Mouse (Mus musculus) ovary, adult 18-20 months (tissue): ENCODE measurements at regions not wholly inside any gene's neighbourhood (a gene's known extent, or its start where the extent isn't known, plus 50 kb on each side); places are given as distances from the start of the nearest gene placed in this dataset.

Source experiments
- DNase-seq: peaks from one replicate; pipeline ENCODE4 v3.0.0; 2022; ENCODE audit warnings: low spot score, mixed read lengths

DNA sequence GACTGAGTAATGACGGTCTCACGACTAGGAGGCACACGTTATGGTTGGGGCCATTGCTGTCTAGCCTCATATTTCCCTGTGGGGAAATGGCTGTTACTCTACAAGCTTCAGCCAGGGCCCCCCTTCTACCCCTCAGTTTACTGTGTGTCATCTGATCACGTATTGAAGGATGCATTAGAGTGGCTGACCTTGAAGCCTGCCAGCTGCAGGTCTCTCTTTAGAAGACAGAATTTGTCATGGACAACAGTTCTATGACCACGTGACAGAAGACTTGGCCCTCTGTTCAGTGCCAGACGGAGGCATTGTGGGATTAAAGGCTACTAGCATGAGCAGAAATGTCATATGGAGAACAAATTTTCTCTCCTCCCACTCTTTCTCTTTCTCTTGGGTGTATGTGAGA is 115.6 kb downstream of the Gas1 start:
- DNase-seq = no peak

DNA sequence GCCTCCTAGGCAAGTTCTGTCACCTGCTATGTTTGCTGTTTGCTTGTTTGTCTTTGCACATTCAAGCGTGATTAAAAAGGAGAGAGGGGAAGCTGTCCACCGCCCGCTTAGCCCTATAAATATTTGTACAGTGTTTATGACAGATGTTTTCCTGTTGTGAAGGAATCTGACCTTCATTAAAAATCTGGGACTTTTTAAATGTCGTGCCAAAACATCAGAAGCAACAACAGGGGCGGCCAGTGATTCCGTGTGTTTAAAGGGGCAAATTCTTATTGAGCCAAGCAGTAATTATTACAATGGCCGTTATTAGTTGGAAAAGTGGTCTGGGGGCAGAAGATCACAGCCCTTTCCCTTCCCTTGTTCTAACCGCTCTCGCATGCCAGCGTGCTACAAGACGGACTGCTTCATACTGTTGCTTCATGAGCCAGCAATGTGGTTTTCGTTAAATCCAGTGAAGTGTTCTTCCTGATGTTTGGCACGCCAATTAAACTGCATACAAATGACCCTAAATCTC is 119.3 kb downstream of the Gas1 start:
- DNase-seq = no peak

DNA sequence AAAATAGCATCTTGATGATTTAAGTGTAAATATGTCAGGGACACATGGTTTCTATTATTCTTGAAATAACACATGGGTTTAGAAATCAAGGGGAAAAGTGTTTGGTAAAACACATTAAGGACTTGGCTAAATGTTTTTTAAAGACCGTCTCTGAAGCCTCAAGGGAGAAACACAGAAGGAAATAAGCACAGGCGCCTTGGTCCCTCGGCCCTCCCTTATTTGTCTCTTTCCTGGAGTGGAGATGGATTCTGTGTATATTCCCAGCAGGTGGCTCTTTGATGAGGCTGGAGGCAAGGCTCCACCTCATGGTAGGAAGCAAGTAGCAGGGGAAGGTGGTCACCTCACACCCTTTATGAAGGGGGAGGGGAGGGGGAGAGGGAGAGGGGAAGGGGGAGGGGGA is 122.6 kb downstream of the Gas1 start:
- no peak for DNase-seq

DNA sequence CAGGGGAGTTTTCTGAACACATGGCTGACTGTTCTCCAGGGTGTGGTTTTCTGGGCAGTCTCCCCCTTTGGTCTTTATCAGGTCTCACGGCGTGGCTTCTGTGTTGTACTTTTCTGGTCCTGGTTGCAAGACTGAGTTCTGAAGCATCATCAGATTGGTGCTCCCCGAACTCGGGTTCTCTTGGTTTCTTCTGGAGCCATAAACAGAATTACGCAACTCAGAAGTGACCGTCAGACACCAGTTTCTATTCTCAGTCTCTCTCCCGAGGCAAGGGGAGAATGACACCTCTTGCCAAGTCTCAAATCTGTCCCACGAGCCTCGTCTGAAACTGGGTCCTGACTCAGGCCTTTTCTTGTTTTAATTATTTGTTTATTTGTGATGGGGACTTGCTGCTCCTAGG is 123.1 kb downstream of the Gas1 start:
- no peak for DNase-seq

DNA sequence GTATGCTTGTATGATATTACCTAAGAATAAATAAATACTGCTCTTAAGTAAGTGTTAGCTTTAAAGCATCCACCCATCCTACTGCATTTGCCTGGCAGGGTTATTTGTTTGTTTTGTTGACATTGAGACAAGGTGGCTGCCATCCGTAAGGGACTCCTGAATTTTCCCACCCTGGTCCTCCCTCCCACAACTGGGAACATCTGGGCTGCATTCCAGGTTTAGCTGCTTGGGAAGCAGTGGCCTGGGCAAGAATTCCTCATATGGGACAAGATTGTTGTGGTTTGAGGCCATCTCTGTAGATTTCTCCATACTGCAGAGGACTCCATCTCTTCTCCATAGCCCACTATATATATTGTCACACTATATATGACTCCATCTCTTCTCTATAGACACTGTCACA is 125.3 kb downstream of the Gas1 start:
- no peak for DNase-seq

DNA sequence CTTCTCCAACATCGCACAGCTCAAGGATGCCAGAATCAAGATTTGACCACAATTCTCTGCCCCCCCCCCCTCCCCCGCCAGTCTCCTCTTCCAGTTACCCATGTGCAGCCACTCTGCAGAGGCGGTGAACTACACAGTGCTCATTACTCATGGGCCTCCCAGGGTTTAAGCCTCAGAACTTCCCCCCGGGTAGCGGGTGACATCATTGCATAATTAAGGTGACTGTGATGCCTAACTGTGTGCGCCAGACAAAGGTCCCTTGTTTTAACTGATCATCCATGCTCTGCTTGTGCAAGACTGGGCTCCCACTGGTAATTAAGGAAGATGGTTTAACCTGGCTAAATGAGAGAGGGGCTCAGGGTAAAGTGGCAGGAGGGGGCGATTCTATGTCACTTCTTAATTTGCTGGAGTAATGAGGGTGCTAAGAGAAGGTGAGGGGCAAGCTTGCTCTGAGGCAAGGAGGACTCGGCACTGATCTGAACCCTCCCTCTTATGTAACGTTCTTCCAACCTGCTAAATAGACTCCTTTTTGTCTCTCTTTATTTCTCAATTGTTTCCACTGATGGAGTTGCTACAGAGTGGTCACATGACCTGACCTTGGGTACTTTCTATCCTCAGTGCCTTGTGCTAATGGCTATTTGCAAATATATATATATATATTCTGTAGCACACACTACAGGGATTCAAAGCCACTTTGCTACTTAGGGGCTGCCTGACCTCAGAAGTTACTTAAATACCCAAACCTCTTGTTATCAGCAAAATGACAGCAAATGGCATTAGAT is 126.2 kb downstream of the Gas1 start:
- no peak for DNase-seq

DNA sequence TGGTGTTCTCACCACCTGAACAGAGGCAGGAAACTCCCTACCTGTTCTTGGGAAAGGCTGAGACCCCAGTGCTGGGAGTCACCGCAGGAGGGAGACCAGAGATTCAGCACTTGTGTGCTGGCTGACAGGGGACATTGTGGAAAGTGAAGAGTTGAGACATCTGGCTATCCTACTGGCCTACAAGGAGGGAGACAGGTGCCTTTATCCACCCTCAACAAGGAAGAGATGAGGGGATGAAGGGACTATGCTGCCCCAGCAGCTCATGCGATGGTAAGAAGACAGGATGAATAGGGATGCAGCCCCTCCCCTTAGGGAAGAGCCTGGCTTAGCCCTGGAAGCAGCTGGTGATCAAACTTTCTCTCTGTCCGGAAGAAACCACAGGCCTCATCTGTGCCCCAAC is 127.5 kb downstream of the Gas1 start:
- DNase-seq = no peak

DNA sequence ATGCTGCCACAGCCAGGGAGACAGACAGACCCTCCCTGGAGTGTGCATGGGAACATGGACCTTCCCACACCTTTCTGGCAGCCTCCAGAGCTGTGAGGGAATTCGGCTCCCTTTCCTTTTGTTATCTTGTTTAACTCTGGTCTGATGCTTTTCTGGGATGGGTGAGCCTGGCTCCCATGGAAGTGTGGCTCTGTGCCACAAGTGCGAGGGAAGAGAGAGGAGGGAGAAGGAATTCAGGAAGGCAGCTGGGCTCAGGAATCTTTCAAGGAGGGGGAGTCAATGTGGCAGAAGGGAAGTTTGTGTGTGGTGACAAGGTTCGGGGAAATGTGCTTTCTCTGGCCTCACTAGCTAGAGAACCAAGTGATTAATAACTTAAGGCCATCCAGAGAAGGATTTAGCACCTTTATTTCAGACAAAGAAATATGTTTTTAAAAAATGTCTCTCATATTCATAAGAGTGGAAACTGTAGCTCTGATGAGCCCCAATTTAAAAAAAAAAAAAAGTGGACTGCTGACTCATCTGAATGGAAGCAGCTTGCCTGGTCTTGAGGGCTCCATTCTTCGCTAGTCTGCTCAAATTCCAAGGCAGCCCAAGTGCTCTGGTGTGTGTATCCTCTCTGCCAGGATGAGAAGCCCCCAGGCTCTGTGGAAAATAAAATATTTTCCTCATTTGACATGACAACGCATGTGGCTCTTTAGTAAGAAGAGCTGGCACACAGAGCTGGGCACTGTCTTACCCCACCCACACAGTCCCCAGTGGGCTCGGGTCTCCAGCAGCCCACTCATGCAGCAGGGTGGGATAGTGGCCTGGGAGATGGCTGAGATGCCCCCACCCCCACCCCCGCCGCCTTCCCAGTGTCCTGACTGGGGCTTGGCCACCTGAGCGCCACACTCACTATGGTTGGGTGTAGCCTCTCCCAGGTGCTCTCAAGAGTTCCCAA is 129.1 kb downstream of the Gas1 start:
- peak; percentile 19 for DNase-seq

DNA sequence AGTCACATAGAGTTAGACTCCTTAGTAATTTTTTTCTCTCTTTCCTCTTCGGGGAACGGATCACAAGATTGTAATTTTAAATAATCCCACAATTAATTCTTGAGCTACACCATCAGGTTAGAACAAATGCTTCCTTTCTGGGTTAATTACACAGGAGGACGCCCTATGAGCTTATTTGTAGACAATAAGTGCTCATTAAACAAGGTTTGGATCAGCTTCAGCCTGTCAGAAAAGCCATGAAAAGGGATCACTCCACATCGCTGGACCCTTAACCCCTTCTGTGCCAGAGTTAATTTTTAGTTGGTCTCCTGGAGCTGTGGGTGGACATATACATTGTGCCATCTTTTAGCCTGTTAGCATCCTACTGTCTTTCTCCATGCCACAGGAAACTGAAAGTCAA is 131.4 kb downstream of the Gas1 start:
- no peak for DNase-seq

DNA sequence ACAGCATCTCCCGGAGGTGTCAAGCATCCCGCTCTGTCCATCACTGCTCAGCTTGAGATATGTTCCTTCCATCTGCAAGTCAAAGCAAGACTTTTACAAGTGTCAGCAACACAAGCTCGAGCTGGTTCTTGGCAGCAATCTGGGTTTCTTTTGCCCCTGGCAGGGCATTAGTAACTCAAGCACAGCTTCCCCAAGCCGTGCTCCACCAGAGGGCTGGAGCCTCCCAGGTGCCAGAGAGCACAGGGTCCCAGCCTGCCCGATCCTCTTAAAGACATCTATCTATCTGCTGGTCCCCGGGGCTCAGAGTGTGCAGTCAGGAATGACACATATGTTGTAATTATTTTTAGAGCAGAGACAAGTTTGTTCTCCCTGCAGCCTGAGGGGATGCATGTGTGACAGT is 132.3 kb downstream of the Gas1 start:
- no peak for DNase-seq

DNA sequence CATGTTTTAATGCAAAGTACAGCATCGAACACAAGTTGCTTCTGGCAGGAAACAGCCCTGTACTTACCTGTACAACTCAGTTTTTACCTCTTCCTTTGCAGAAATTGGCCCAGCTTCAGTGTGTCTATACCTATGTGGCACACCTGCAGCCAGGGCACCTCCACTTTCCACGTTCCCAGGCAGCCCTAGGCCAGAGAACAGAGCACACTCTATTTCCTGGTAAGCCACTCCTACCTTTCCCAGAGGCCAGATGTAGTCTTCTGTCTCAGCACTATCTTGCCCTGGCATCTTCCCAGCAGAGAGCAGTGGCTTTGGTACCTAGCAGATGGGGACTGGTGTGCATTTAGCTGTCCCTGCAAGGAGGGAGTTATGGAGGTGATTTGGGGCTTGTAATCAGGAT is 134.7 kb downstream of the Gas1 start:
- no peak for DNase-seq

DNA sequence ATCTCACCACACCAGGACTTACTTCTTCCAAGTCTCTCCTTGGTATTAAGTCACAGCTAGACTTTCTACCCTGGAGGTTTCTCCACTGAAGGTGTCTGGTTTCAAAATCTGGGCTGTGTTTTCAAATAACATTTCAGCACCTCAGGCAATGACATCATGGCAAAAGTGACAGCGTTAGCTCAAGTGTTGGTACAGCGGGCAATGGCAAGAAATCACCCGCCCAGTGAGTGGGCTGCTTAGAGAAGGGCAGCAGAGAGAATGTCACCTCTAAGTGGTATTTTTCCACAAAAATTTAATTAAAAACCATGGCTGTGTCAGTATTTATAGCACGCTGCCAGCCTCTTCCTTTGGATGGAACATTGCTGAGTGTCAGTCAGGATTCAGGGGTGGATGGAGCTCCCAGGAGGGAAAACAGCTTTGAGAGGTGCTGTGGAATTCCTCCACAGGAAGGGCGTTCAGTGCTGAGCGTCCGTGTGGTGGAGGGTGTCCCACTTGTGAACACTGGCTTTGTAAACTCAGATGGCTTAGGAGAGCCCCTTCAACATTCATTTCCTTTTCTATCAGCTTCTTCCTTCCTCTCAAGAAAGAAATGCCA is 141.5 kb downstream of the Gas1 start:
- DNase-seq = no peak

DNA sequence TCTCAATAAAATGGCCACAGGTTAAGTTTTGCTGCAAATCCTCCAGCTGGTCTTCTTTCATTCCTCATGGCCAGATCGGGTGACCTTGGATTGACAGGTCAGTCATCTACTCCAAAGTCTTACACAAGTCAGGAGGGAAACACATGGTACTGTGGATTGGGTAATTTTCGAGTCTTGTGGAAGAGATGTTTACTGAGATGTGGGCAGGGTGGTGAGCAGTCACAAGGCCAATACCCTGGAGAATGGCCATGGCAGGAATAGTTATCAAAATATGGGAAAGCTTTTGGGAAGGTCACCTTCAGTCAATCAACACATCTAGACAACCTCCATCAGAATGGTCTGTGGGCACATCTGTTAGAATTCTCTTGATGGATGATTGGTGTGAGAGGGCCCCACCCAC is 144.0 kb downstream of the Gas1 start:
- DNase-seq = no peak

DNA sequence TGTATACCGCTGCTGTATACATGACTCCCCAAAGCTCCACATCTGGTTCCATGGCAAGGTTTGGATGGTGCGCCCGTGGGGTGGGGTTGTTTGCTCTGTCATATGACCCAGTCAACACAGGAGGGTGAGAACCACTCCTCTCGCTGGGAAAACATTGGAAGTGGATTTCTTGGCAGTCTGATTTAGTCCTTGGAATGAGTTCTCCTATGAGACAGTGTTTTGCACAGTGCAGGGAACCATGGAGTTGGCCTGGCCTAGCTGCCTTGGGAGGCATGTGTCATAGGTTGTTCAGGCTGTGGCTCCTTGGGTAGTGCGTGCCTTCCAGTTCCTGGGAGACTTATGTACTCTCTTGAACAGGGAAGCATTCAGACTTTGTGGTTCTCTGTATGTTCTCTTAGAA is 144.6 kb downstream of the Gas1 start:
- DNase-seq = no peak

DNA sequence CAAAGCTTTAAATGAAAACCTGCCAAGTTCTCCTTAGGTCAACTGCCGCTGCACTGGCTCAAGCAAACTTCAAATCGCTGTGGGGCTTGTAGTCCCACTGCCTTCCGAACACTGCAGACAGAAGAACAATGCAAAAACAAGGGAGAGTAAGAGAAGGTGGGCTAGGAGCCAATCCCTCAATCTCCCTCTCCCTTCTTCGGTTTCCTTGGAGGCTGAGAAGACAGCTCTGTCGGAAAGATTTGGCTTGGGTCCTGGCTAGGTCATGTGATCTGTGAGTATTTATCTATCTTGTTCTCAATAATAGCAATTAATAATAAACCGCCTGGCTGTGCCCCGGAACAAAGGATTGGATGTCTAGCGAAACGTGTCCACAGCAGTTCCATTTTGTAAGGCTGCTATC is 147.6 kb downstream of the Gas1 start:
- no peak for DNase-seq

DNA sequence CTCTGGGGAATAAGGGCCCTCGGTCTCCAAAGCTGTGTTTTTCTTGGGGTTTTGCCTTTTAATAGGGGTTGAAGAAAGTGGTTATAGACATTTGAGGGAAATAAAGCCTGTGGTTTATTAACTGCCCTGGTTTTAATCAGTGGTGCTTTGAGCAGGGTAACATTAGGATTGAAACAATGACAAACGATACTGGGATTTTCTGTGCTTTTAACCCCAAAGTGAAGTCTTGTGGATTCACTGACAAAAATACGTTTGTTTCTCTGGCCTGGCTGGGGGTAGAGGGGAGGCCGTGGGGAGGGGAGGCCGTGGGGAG is 157.0 kb downstream of the Gas1 start:
- DNase-seq = no peak

DNA sequence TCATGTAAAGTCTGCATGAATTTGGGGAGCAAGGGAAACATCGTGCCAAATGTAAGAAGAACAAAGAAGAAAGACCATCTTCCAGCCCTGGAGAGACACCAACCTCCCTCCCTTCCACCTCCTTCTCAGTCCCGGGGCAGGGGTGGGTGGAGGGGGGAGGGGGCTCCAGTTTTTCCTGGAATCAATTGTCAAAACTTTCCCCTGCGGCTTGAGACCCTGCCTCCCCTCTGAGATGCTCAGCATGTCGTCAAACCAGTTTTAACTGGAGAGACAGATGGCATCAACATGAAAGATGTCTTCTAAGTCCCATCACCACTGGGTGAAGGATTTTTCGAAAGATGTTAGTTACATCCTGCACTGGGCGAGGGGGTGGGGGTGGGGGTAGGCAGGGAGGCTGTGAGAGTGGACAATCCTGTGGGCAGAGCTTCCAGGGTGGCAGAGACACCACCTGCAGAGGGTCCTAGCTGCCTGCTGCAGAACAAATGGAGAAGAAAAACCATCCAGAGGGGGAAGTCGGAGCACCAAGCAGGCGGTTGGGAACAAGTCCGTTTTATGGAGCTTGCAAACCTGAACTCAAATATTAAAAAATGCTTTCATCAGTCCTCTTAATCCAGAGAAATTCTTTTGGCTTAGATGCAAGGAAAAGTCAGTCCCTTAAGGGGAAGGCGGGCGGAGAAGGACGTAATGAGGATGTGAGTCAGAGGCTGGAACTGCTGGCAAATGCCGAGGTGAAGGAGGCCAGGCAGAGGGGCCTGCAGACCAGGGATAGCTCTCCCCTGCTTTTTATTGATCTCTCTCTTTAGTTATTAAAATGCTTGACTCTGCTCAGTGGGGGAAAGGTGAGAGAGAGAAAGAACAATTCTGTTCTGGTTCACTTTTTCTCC is 157.6 kb downstream of the Gas1 start:
- peak; percentile 14 for DNase-seq

DNA sequence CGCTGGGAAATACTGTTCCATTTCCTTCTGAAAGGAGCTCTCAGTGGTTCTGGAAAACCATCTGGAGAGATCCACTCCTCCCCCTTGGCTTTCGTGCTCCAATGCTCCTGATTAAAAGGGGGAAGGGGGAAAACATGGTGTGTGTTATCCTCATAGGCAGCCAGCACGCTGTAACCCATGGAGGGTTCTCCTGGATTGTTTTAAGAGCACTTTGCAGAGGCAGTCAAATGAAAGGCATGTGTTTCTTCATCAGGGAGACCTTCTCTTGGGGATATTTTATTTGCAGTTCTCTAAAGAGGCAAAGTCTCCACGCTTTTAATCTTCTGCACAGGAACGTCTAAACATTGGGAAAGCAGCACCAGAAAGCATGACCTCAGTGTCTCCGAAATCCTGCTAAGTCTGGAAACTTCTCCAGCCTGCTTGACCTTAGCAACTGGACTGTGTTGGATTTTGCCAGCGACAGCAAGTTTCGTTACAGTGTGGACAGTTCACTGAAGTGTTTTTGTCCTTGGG is 161.3 kb downstream of the Gas1 start:
- DNase-seq = peak; percentile 40

DNA sequence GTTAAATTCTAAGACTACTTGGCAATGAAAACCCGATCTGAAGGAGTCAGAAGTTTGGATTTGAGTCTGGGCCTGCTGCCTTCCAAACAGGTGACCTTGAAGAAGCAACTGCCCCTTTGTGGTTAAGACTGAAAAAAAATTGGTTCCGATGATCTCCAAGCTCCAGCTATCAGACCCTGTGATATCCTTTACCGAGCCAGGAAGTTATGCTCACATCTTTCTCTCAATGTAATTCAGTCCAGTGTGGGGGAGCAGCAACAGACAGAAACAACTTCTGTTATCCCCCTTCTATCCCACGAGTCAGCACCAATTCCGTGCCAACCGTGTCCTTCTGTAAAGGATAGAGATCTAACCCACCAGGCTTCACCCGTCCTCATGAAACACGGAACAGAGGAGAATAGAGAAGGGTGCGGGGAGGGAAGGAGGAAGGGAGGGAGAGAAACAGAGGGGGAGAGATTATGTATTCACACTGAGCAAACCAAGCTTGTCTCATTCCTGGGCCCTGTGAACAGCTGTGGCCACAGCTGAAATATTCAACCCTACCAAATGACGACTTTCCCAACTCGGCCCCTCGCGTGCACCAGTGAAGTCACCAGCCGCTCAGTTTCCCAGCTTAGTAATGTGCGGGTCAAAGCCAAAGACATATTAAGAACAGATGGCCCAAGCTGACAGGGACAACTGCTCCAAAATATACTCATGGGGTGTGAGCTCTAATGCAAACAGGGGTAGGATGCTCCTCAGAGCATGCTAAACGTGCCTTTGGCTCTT is 164.9 kb downstream of the Gas1 start:
- DNase-seq = peak; percentile 36

DNA sequence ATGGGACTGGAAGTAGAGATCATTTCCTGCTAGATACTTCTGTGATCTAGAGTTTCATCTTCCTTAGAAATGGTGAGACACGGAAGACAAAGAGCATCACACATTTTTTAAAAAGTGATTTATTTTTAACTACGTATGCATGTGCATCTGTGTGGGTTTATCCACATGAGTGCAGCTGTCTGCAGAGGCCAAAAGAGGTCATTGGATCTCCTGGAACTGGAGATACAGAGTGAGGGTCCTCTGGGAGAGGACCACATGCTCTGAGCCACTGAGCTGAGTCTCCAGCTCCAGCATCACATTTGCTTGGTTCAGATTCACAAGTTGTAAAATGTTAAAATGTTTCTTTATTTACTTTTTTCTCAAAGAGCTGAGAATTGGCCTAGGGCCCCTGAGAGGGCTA is 166.1 kb downstream of the Gas1 start:
- DNase-seq = no peak

DNA sequence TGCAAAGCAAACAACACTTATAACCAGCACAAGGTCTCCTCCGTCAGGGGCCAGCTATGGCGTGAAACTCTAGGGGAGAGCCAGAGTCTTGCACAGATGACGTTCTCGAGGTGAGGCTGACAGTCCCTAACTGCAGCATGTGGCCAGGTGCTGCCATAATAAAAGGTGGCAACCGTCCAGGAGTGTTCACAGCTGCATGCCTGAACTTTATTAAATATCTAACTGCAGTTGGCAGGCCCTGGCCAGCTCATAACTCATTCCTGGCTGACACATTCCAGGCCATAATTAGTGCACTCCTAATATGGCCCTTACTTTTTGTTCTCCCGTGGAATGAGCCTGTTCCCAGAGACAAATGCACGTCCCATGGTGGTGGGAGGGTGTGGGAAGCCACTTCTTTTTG is 169.6 kb downstream of the Gas1 start:
- peak; percentile 20 for DNase-seq
